Mouse (Mus musculus) stomach, postnatal 0 days (tissue): ENCODE measurements around the gene Otop2. TPM values are rescaled to one million over a fixed set of nuclear protein-coding genes. Genes with fewer than 3 reads are reported as not detected.

ENCODE experiments used
- ATAC-seq: fragments of 200-750 bp; cut with Nextera tagmentation; 2 replicates; pipeline ENCODE4 v1.8.0; 2017; ENCODE audit not compliant: low FRiP score, low TSS enrichment
- DNase-seq: peaks from one replicate; pipeline ENCODE4 v3.0.0-alpha.2; 2016; ENCODE audit warnings: low spot score
- H3K27ac ChIP-seq: fragments of 300-500 bp; sonication (generic); replicated peaks from 2 replicates; pipeline ENCODE4 v1.5.1; 2014; ENCODE audit warnings: mild to moderate bottlenecking, control low read depth
- H3K27me3 ChIP-seq: fragments of 300-500 bp; sonication (generic); 2 replicates; pipeline ENCODE4 v1.6.1; 2014; ENCODE audit warnings: low read length; ENCODE audit not compliant: control insufficient read depth, insufficient read depth
- H3K36me3 ChIP-seq: fragments of 300-500 bp; sonication (generic); 2 replicates; pipeline ENCODE4 v1.6.1; 2014; ENCODE audit warnings: low read length, mixed read lengths; ENCODE audit not compliant: control insufficient read depth, insufficient read depth
- H3K4me1 ChIP-seq: fragments of 300-500 bp; sonication (generic); replicated peaks from 2 replicates; pipeline ENCODE4 v1.6.1; 2014; ENCODE audit warnings: antibody characterized with exemption; ENCODE audit not compliant: control insufficient read depth, insufficient read depth
- H3K4me2 ChIP-seq: fragments of 300-500 bp; sonication (generic); replicated peaks from 2 replicates; pipeline ENCODE4 v1.6.1; 2014; ENCODE audit warnings: low read depth, mild to moderate bottlenecking, control low read depth, moderate library complexity
- H3K4me3 ChIP-seq: fragments of 300-500 bp; sonication (generic); 2 replicates; pipeline ENCODE4 v1.5.1; 2014; ENCODE audit warnings: low read depth, low read length, control low read depth
- H3K9ac ChIP-seq: fragments of 300-500 bp; sonication (generic); 2 replicates; pipeline ENCODE4 v1.6.1; 2014; ENCODE audit warnings: mild to moderate bottlenecking, low read length, control low read depth, mixed read lengths
- H3K9me3 ChIP-seq: fragments of 300-500 bp; sonication (generic); 2 replicates; pipeline ENCODE4 v1.6.1; 2016; ENCODE audit warnings: low read length; ENCODE audit not compliant: control insufficient read depth
- CTCF ChIP-seq: IDR thresholded peaks from 2 replicates; pipeline ENCODE4 v1.5.1; 2016; ENCODE audit warnings: antibody characterized with exemption, low read depth, mild to moderate bottlenecking, moderate library complexity
- EP300 ChIP-seq: optimal IDR thresholded peaks from 2 replicates; pipeline ENCODE3; 2016; ENCODE audit warnings: antibody characterized with exemption
- WGBS: fragments of 180-500 bp; shearing (Covaris S2); extraction: QIAGEN DNeasy Blood & Tissue Kit; methylation state at CpG from one replicate; pipeline ENCODE4 v1.1.7; 2014; 5-methylcytosine and 5-hydroxymethylcytosine counted together
- polyA plus RNA-seq: library from polyadenylated mRNA; unstranded; fragments of >200 nt; fragmentation: Nextera tagmentation; extraction: Ambion mirVana; gene quantifications from 2 replicates; pipeline ENCODE4 v1.2.1, GENCODE M21; 2015

The Otop2 gene
- polyA plus RNA-seq, 1 experiment from 2014 or later = 4.7 TPM

GRCm38 (mm10) chr11:115367395-115367944 is 60.5 kb downstream of the Otop2 start, which contains the start of gene Hid1:
Gene Hid1, minus strand, starts transcription at chr11:115367756.
- under 1% methylated on average over 37 of the region's 39 CpGs for WGBS
- Histone ChIP-seq H3K9me3 (no peaks in the 10 kb centered on the region), H3K27ac (peak within 1 kb of the TSS; percentile 75), H3K9ac (peak within 1 kb of the TSS; percentile 64), H3K4me3 (peak within 1 kb of the TSS; percentile 56), H3K4me1 (no peaks in the 10 kb centered on the region), H3K27me3 (no peaks in the 10 kb centered on the region; the same call in 1 of the 2 replicates), H3K4me2 (peak within 1 kb of the TSS; percentile 80), H3K36me3 (no peaks in the 10 kb centered on the region)
- ATAC-seq (peak; percentile 81), DNase-seq (peak; percentile 94)
- TF ChIP-seq EP300 (no peak), CTCF (no peak)

- no peaks in the 10 kb centered on the region for H3K4me1 ChIP-seq
- H3K27me3 ChIP-seq = no peaks in the 10 kb centered on the region; the same call in 1 of the 2 replicates
- no peak overlapping the region for H3K9ac ChIP-seq
- no peak overlapping the region for H3K4me3 ChIP-seq
- 53% methylated on average over 7 of the region's 7 CpGs for WGBS
- DNase-seq = no peak
- H3K36me3 ChIP-seq = no peaks in the 10 kb centered on the region
- no peak overlapping the region for H3K27ac ChIP-seq
- H3K4me2 ChIP-seq = no peak overlapping the region
- no peak for ATAC-seq
- no peaks in the 10 kb centered on the region for H3K9me3 ChIP-seq
- no peak for TF ChIP-seq CTCF
- TF ChIP-seq EP300 = no peak
Observed at GRCm38 (mm10) chr11:115370368-115370767, 63.4 kb downstream of the Otop2 start.

GRCm38 (mm10) chr11:115371354-115371753 is 64.4 kb downstream of the Otop2 start:
- Histone ChIP-seq H3K27me3 (no peaks in the 10 kb centered on the region; the same call in 1 of the 2 replicates), H3K27ac (no peak overlapping the region), H3K9me3 (no peaks in the 10 kb centered on the region), H3K9ac (no peak overlapping the region), H3K4me2 (no peak overlapping the region), H3K36me3 (no peaks in the 10 kb centered on the region), H3K4me3 (no peak overlapping the region), H3K4me1 (no peaks in the 10 kb centered on the region)
- TF ChIP-seq CTCF (no peak), EP300 (no peak)
- WGBS = 64% methylated on average over 8 of the region's 8 CpGs
- DNase-seq (no peak), ATAC-seq (no peak)

GRCm38 (mm10) chr11:115372015-115372414 is 65.1 kb downstream of the Otop2 start:
- H3K27me3 ChIP-seq = no peaks in the 10 kb centered on the region; the same call in 1 of the 2 replicates
- H3K36me3 ChIP-seq = no peaks in the 10 kb centered on the region
- H3K9me3 ChIP-seq = no peaks in the 10 kb centered on the region
- TF ChIP-seq EP300 = no peak
- no peak for TF ChIP-seq CTCF
- no peaks in the 10 kb centered on the region for H3K4me1 ChIP-seq
- WGBS = 50% methylated on average over 1 of the region's 1 CpGs
- H3K9ac ChIP-seq = no peak overlapping the region
- H3K4me2 ChIP-seq = no peak overlapping the region
- H3K27ac ChIP-seq = no peak overlapping the region
- peak; percentile 54; the same call in 1 of the 2 replicates for ATAC-seq
- peak; percentile 72 for DNase-seq
- H3K4me3 ChIP-seq = no peak overlapping the region

- DNase-seq (no peak), ATAC-seq (no peak)
- H3K9me3 ChIP-seq = no peaks in the 10 kb centered on the region
- H3K27me3 ChIP-seq = no peaks in the 10 kb centered on the region
- no peaks in the 10 kb centered on the region for H3K4me1 ChIP-seq
- H3K4me2 ChIP-seq = no peak overlapping the region
- no peak overlapping the region for H3K9ac ChIP-seq
- 44% methylated on average over 2 of the region's 2 CpGs for WGBS
- no peak overlapping the region for H3K27ac ChIP-seq
- no peaks in the 10 kb centered on the region for H3K36me3 ChIP-seq
- TF ChIP-seq EP300 (no peak), CTCF (no peak)
- no peak overlapping the region for H3K4me3 ChIP-seq
Observed at GRCm38 (mm10) chr11:115372737-115373136, 65.8 kb downstream of the Otop2 start.

- Histone ChIP-seq H3K36me3 (no peaks in the 10 kb centered on the region), H3K4me1 (no peaks in the 10 kb centered on the region), H3K9ac (peak overlapping the region; percentile 28), H3K27me3 (no peaks in the 10 kb centered on the region), H3K9me3 (no peaks in the 10 kb centered on the region), H3K4me3 (peak overlapping the region; percentile 29), H3K4me2 (peak overlapping the region; percentile 59), H3K27ac (no peak overlapping the region)
- TF ChIP-seq EP300 (no peak), CTCF (peak; percentile 9; the same call in 1 of the 2 replicates)
- ATAC-seq (peak; percentile 67), DNase-seq (peak; percentile 74)
- 2% methylated on average over 30 of the region's 30 CpGs for WGBS
Observed at GRCm38 (mm10) chr11:115373805-115374694, 67.1 kb downstream of the Otop2 start.
